Mouse (Mus musculus) testis, adult 10 weeks (tissue): ENCODE data around the gene 4933415F23Rik. TPM values are rescaled to one million over a fixed set of nuclear protein-coding genes. Genes with fewer than 3 reads are reported as not detected.

ENCODE experiments used
- polyA plus RNA-seq: library from polyadenylated mRNA; stranded (reverse); fragments of 350-450 nt; fragmentation: Illumina TruSeq; extraction: RNeasy Lipid Tissue Mini Kit (QIAGEN cat#74804); gene quantifications from one replicate; pipeline ENCODE4 v1.2.3, GENCODE M21; 2014; ENCODE audit warnings: low read depth, low replicate concordance

4933415F23Rik gene
- 592 TPM for polyA plus RNA-seq

DNA sequence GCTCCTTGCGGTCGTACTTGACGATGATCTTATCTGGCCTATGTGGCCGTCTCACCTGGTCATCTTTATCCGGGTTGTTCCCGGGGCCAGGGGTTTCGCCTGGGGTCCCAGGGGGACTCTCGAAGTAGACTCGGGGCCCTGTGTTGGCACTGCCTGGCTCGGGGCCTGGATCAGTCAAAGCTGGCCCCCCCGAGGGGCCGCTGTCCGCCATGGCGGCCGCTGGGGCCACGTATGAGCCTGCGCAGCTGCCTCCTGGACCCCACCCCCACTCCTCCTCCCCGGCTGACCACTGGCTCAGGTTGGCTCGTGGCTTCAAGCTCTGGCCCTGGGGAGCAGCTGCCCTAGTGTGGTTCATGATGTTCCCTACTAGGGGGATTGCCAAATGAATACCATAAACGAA lies at the start of gene 4933415F23Rik:
Gene 4933415F23Rik (minus strand): TSS at position 233 of the 400 bp plus-strand sequence.

